Mouse (Mus musculus): Measurements from ENCODE around the gene Emilin1. TPM values are rescaled to one million over a fixed set of nuclear protein-coding genes. Genes with fewer than 3 reads are reported as not detected.
"Not testable (repeated sequence)": the region's sequence is repeated elsewhere in the genome, so short reads cannot be mapped to it uniquely, and the experiment has no call there.

The Emilin1 gene
- polyA plus RNA-seq, 1 experiment from 2014 or later, result 23.6 TPM

DNA sequence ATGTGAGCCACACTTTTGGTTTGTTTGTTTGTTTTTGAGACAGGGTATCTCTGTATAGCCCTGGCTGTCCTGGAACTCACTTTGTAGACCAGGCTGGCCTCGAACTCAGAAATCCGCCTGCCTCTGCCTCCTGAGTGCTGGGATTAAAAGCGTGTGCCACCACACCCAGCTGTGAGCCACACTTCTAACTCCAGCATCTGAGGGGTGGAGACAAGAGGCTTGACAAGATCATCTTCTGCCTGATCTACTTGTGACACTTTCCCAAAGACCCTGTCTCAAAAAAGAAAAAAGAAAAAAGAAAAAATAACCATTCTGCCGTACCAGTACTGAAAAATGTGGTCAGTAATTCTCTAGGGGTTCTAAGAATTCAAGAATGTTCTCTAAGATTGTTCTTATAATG is 31.4 kb upstream of the Emilin1 start:
- not testable (repeated sequence) for H3K9me3 ChIP-seq; H3K4me1 ChIP-seq (replicated peaks); H3K4me3 ChIP-seq; H3K27me3 ChIP-seq; H3K4me2 ChIP-seq; ATAC-seq (ENCODE audit: low FRiP score); H3K27ac ChIP-seq; H3K9ac ChIP-seq
- peaks cover 13% of the 10 kb centered on the region for H3K36me3 ChIP-seq
- 87% methylated on average over 4 of the region's 4 CpGs for WGBS

DNA sequence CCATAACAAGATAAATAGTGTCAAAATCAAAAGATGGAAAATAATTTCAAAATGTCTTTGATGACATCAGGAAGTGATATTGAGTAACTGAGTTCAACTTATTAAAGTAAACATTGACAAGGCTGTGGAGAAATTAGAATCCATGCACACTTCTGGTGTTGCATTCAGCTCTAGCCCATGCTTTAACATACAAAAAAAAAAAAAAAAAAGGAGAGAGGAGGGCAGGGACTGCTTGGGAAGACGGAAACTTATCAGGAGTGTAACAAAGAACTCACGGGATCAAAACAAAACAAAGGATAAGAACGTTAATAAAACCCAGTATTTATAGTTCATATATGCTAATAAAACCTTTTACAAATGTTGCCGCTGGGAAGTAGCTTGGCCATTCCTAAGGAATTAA is 27.0 kb upstream of the Emilin1 start:
- Histone ChIP-seq H3K27ac (no peak overlapping the region), H3K4me2 (peak overlapping the region; percentile 73), H3K4me1 (replicated peaks) (peaks cover 18% of the 10 kb centered on the region), H3K4me3 (peak overlapping the region; percentile 85), H3K9ac (no peak overlapping the region), H3K9me3 (no peaks in the 10 kb centered on the region), H3K27me3 (no peaks in the 10 kb centered on the region), H3K36me3 (peaks cover 8% of the 10 kb centered on the region)
- WGBS, result 40% methylated on average over 4 of the region's 4 CpGs
- ATAC-seq (ENCODE audit: low FRiP score), result no peak

- Histone ChIP-seq H3K27me3 (no peaks in the 10 kb centered on the region), H3K9ac (peak overlapping the region; percentile 82), H3K4me1 (replicated peaks) (peaks cover 18% of the 10 kb centered on the region), H3K4me2 (peak overlapping the region; percentile 73), H3K36me3 (peaks cover 13% of the 10 kb centered on the region), H3K9me3 (no peaks in the 10 kb centered on the region), H3K27ac (peak overlapping the region; percentile 98), H3K4me3 (peak overlapping the region; percentile 85)
- WGBS, result 38% methylated on average over 5 of the region's 5 CpGs
- no peak for ATAC-seq (ENCODE audit: low FRiP score)
These were observed 26.5 kb upstream of the Emilin1 start for GRCm38 (mm10) chr5:30886731-30887130.

- Histone ChIP-seq H3K27ac (peak overlapping the region; percentile 98), H3K4me3 (peak overlapping the region; percentile 85), H3K9ac (peak overlapping the region; percentile 82), H3K4me1 (replicated peaks) (peaks cover 18% of the 10 kb centered on the region), H3K4me2 (peak overlapping the region; percentile 73), H3K27me3 (no peaks in the 10 kb centered on the region), H3K9me3 (no peaks in the 10 kb centered on the region), H3K36me3 (peaks cover 19% of the 10 kb centered on the region)
- peak; percentile 54 for ATAC-seq (ENCODE audit: low FRiP score)
- under 1% methylated on average over 19 of the region's 19 CpGs for WGBS
These were observed 25.9 kb upstream of the Emilin1 start for GRCm38 (mm10) chr5:30887331-30887761.

GRCm38 (mm10) chr5:30887858-30888336 is 25.3 kb upstream of the Emilin1 start:
- peak overlapping the region; percentile 98 for H3K27ac ChIP-seq

GRCm38 (mm10) chr5:30888337-30889087 is 24.7 kb upstream of the Emilin1 start, which contains the start of gene Agbl5:
Agbl5 (plus strand) TSS chr5:30888694.
- Histone ChIP-seq H3K9me3 (no peaks in the 10 kb centered on the region), H3K36me3 (peaks cover 31% of the 10 kb centered on the region), H3K4me1 (replicated peaks) (peaks cover 18% of the 10 kb centered on the region), H3K4me2 (peak within 1 kb of the TSS; percentile 73), H3K4me3 (peak within 1 kb of the TSS; percentile 85), H3K9ac (peak within 1 kb of the TSS; percentile 92), H3K27ac (peak within 1 kb of the TSS; percentile 98), H3K27me3 (no peaks in the 10 kb centered on the region)
- WGBS, result under 1% methylated on average over 41 of the region's 42 CpGs
- peak; percentile 96 for ATAC-seq (ENCODE audit: low FRiP score)

More at GRCm38 (mm10) chr5:30887858-30888336, 25.3 kb upstream of the Emilin1 start:
- Histone ChIP-seq H3K9me3 (no peaks in the 10 kb centered on the region), H3K4me1 (replicated peaks) (peaks cover 18% of the 10 kb centered on the region), H3K4me3 (peak overlapping the region; percentile 85), H3K27me3 (no peaks in the 10 kb centered on the region), H3K4me2 (peak overlapping the region; percentile 73), H3K9ac (peak overlapping the region; percentile 92), H3K36me3 (peaks cover 25% of the 10 kb centered on the region)
- ATAC-seq (ENCODE audit: low FRiP score), result peak; percentile 87
- under 1% methylated on average over 28 of the region's 28 CpGs for WGBS

DNA sequence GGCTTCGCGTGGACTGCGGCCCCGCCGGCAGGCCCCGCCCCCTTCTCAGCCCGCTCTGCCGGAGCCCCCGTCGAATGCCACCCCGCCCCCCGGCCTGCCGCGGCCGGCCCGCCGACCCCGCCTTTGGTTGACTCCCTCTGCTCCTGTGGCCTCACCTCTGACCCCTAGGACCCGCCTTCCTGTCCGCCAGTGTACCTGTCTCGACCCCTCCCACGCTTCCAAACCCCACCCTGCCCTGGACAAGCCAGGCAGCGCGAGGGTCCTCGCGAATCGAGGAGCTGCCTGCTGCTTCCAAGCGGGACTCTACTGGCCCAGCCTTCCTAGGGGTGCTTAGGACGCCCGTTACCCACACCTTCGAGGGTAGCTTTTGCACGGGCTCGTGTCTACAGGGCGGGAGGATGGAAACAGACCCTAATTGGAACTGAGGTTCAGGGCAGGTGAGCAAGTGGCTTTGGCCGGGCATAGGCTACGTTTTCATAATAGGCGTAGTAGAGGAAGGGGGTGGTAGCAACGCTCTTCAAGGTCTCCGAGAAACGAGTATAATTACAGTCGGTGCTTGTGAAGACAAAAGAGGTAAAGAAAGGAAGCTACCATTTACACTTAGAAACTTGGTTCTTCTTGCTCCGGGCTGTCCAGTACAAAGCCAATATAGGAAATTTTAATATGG is 24.0 kb upstream of the Emilin1 start:
- no peaks in the 10 kb centered on the region for H3K9me3 ChIP-seq
- under 1% methylated on average over 39 of the region's 42 CpGs for WGBS
- ATAC-seq (ENCODE audit: low FRiP score), result peak; percentile 26
- H3K9ac ChIP-seq, result peak overlapping the region; percentile 92
- H3K27me3 ChIP-seq, result no peaks in the 10 kb centered on the region
- H3K27ac ChIP-seq, result peak overlapping the region; percentile 98
- peak overlapping the region; percentile 73 for H3K4me2 ChIP-seq
- peaks cover 18% of the 10 kb centered on the region for H3K4me1 ChIP-seq (replicated peaks)
- peaks cover 38% of the 10 kb centered on the region for H3K36me3 ChIP-seq
- peak overlapping the region; percentile 85 for H3K4me3 ChIP-seq

DNA sequence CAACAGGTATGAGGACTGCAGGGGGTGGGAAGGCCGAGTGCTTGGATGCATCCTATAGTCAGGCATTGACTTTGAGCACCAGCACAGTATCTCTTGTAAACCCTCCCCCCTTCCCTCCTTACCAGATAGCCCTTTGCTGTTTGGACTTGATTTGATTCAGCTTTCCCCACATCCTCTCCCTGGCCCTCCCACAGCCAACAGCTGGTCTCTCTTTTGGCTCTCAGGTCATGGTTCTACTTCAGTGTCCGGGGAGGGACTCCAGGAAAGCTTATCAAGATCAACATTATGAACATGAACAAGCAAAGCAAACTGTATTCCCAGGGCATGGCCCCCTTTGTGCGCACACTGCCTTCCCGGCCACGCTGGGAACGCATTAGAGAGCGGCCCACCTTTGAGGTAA is 22.8 kb upstream of the Emilin1 start:
- 80% methylated on average over 7 of the region's 7 CpGs for WGBS
- Histone ChIP-seq H3K36me3 (peaks cover 49% of the 10 kb centered on the region), H3K4me3 (peak overlapping the region; percentile 85), H3K27me3 (no peaks in the 10 kb centered on the region), H3K4me2 (peak overlapping the region; percentile 73), H3K27ac (peak overlapping the region; percentile 98), H3K9me3 (no peaks in the 10 kb centered on the region), H3K9ac (peak overlapping the region; percentile 92), H3K4me1 (replicated peaks) (peaks cover 18% of the 10 kb centered on the region)
- ATAC-seq (ENCODE audit: low FRiP score), result no peak

DNA sequence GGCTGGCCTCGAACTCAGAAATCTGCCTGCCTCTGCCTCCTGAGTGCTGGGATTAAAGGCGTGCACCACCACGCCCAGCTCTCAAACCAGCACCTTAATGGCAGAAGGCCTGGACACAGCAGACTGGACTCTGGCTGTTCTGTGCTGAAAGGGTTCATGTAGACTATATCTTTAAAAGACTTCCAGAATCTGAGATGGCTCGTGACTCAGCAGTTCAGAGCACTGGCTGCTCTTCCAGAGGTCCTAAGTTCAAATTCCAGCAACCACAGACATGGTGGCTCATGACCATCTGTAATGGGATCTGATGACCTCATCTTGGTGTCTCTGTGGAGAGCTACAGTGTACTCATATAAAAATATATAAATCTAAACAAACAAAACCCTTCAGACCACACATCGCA is 11.3 kb upstream of the Emilin1 start:
- Histone ChIP-seq H3K4me1 (replicated peaks) (peaks cover 25% of the 10 kb centered on the region), H3K9ac (no peak overlapping the region), H3K9me3 (no peaks in the 10 kb centered on the region), H3K27ac (no peak overlapping the region), H3K36me3 (peaks cover 80% of the 10 kb centered on the region), H3K4me2 (no peak overlapping the region), H3K27me3 (no peaks in the 10 kb centered on the region), H3K4me3 (no peak overlapping the region)
- WGBS, result 96% methylated on average over 5 of the region's 5 CpGs
- no peak for ATAC-seq (ENCODE audit: low FRiP score)

DNA sequence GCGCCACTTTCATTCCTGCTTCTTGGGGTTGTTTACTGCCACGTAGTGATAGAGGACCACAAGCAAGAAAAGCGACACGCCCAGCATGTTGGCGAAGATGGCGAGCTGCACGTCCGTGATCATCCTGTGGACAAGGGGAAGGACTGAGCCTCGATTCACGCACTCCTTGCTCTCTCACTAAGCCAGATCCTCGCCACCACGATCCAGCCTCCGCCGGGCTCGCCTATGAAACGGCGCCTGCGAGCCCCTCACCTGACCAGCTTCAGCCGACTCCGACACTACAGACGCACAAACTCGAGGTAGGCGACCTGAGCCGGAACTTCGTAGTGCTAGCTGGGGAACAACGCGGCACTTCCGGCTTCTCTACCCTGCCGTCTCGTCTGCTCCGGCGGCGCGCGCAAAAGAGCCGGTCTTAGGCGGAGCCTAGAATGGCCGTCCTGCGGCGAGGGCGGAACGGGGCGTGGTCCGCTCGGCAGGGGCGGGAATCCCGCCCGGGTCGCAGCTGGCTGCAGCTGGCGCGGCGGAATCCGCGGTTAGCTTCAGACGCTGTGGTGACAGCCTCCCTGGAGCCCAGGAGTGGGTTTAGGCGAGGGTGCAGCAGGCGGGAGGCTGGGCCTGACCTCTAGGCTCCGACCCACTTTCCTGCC is 5.7 kb upstream of the Emilin1 start, which contains the start of gene Ost4:
Gene Ost4, minus strand, starts transcription at position 376 of the 647 bp plus-strand sequence.
- Histone ChIP-seq H3K4me3 (peak within 1 kb of the TSS; percentile 75), H3K27ac (peak within 1 kb of the TSS; percentile 91), H3K27me3 (peaks cover 3% of the 10 kb centered on the region; the same call in 1 of the 2 replicates), H3K9me3 (no peaks in the 10 kb centered on the region), H3K4me2 (peak within 1 kb of the TSS; percentile 84), H3K9ac (peak within 1 kb of the TSS; percentile 89), H3K36me3 (peaks cover 37% of the 10 kb centered on the region), H3K4me1 (replicated peaks) (peaks cover 49% of the 10 kb centered on the region)
- ATAC-seq (ENCODE audit: low FRiP score), result peak; percentile 95
- under 1% methylated on average over 58 of the region's 58 CpGs for WGBS

DNA sequence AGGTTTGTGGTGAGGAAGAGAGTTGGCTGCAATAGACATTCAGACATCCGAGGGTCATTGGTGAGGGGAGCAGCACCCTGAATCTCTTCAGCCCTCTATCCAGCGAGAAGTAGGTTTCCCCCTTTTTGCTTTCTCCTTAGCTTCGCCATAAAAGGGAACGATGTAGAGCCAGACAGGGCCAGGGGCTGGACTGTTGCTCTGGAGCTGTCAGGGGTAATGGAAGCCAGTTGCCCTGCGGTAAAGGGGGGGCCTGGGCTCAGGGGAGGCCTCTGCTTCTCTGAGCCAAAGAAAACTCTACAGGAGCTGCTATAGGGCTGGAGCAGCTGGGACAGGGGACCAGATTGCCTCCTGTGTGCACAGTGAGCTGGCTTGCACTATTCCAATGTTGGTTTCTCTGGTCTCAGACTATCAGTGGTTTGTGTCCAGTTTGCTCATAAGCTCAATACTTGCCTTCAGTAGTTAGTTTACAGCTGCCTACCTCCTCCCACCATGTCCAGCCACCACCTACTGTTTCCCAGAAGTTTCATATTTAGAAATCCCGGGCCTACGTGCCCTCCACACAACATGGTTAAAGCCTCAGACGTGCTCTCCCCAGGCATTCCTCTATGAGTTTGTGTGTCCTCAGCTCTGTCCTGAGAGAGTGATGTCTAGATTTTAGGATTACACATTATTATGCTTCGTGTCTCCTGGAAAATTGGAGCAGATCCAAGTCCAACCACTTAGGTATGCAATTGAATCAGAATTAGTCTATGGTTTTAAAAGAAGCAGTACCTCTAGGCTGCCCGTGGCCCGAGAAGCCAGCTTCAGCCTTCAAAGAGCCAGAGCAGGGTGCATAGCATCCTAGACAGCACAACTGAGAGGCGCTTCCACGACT is 4.5 kb upstream of the Emilin1 start:
- Histone ChIP-seq H3K4me2 (peak overlapping the region; percentile 84), H3K36me3 (peaks cover 25% of the 10 kb centered on the region), H3K4me1 (replicated peaks) (peaks cover 60% of the 10 kb centered on the region), H3K9ac (peak overlapping the region; percentile 89; the same call in 1 of the 2 replicates), H3K9me3 (no peaks in the 10 kb centered on the region), H3K27me3 (peaks cover 3% of the 10 kb centered on the region; the same call in 1 of the 2 replicates), H3K4me3 (peak overlapping the region; percentile 75), H3K27ac (peak overlapping the region; percentile 91)
- WGBS, result 59% methylated on average over 13 of the region's 13 CpGs
- peak; percentile 6; the same call in 1 of the 2 replicates for ATAC-seq (ENCODE audit: low FRiP score)

Measured in hindbrain, embryonic 13.5 days (tissue).